Mouse (Mus musculus) hindbrain, embryonic 12.5 days (tissue): ENCODE measurements at regions not wholly inside any gene's neighbourhood (a gene's known extent, or its start where the extent isn't known, plus 50 kb on each side); places are given as distances from the start of the nearest gene placed in this dataset.

Experiments used
- ATAC-seq: fragments of 200-750 bp; cut with Nextera tagmentation; 2 replicates; pipeline ENCODE4 v1.8.0; 2017; ENCODE audit warnings: moderate TSS enrichment; ENCODE audit not compliant: low FRiP score
- H3K27ac ChIP-seq: fragments of 300-500 bp; sonication (generic); 2 replicates; pipeline ENCODE4 v1.5.1; 2016; ENCODE audit warnings: mild to moderate bottlenecking
- H3K27me3 ChIP-seq: fragments of 300-500 bp; sonication (generic); 2 replicates; pipeline ENCODE4 v1.6.1; 2016; ENCODE audit warnings: mild to moderate bottlenecking
- H3K36me3 ChIP-seq: fragments of 300-500 bp; sonication (generic); 2 replicates; pipeline ENCODE4 v1.6.1; 2016; ENCODE audit warnings: mild to moderate bottlenecking
- H3K4me1 ChIP-seq: fragments of 300-500 bp; sonication (generic); 2 replicates; pipeline ENCODE4 v1.6.1; 2016
- H3K4me2 ChIP-seq: fragments of 300-500 bp; sonication (generic); replicated peaks from 2 replicates; pipeline ENCODE4 v1.6.1; 2016; ENCODE audit warnings: mild to moderate bottlenecking
- H3K4me3 ChIP-seq: fragments of 300-500 bp; sonication (generic); 2 replicates; pipeline ENCODE4 v1.5.1; 2016; ENCODE audit warnings: mild to moderate bottlenecking
- H3K9ac ChIP-seq: fragments of 300-500 bp; sonication (generic); 2 replicates; pipeline ENCODE4 v1.6.1; 2016; ENCODE audit warnings: mild to moderate bottlenecking, moderate library complexity
- H3K9me3 ChIP-seq: fragments of 300-500 bp; sonication (generic); replicated peaks from 2 replicates; pipeline ENCODE4 v1.6.1; 2016; ENCODE audit warnings: mild to moderate bottlenecking
- WGBS: fragments of 180-500 bp; shearing (Covaris S2); methylation state at CpG from one replicate; pipeline ENCODE4 v1.1.7; 2016; 5-methylcytosine and 5-hydroxymethylcytosine counted together

DNA sequence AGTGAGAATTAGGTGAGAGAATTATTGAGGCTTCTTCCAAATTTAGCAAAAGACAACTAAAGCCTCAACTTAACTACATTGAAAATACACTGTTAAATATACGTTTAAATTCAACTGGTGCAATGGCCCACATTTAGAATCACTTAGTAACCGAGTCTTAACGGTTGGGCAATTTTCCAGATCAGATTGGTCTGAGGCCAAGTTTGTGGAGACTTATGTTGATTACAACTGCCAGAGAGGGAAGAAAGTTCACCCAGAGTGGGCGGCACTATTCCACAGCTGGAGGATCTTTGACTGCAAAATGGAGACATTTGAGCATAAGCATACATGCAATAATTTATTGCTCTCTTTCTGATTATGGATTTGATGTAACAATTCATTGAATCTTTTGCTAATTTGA is 146.5 kb upstream of the Tprg start:
- WGBS = 88% methylated on average over 4 of the region's 4 CpGs

GRCm38 (mm10) chr16:25147486-25147885 is 139.1 kb upstream of the Tprg start:
- Histone ChIP-seq H3K36me3 (no peaks in the 10 kb centered on the region), H3K4me3 (no peak overlapping the region), H3K27me3 (no peaks in the 10 kb centered on the region), H3K27ac (no peak overlapping the region), H3K9ac (no peak overlapping the region), H3K4me2 (no peak overlapping the region), H3K9me3 (no peaks in the 10 kb centered on the region), H3K4me1 (no peaks in the 10 kb centered on the region)
- 86% methylated on average over 4 of the region's 4 CpGs for WGBS
- ATAC-seq = no peak

More for the DNA sequence above, 146.5 kb upstream of the Tprg start:
- Histone ChIP-seq H3K27me3 (no peaks in the 10 kb centered on the region), H3K4me1 (no peaks in the 10 kb centered on the region), H3K27ac (no peak overlapping the region), H3K9ac (no peak overlapping the region), H3K36me3 (no peaks in the 10 kb centered on the region), H3K4me3 (no peak overlapping the region), H3K9me3 (no peaks in the 10 kb centered on the region), H3K4me2 (no peak overlapping the region)
- ATAC-seq = no peak

DNA sequence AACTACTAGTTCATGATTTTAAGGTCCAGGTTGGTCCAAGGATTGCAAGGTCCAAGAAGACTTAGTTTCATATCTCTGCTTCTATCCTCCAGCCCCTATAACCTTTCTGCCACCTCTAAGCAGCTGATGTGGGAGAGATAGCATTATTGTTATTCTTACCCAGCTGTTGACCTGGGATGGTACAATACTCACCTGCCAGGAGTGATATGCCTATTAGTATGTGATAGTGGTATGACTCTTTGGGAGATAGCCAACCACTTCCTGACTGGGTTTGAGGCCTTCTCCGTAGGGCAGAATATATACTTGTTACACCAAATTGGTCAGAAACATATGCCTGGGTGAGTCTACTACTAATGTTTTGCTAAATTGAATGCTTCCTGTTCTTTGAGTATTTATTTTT is 137.4 kb upstream of the Tprg start:
- H3K4me3 ChIP-seq = no peak overlapping the region
- ATAC-seq = no peak
- no peak overlapping the region for H3K27ac ChIP-seq
- H3K4me1 ChIP-seq = no peaks in the 10 kb centered on the region
- no peaks in the 10 kb centered on the region for H3K36me3 ChIP-seq
- H3K9ac ChIP-seq = no peak overlapping the region
- no peaks in the 10 kb centered on the region for H3K27me3 ChIP-seq
- no peak overlapping the region for H3K4me2 ChIP-seq
- 97% methylated on average over 1 of the region's 1 CpGs for WGBS
- H3K9me3 ChIP-seq = no peaks in the 10 kb centered on the region

GRCm38 (mm10) chr16:25176870-25177269 is 109.7 kb upstream of the Tprg start:
- ATAC-seq = no peak
- no peak overlapping the region for H3K4me2 ChIP-seq
- H3K4me1 ChIP-seq = no peaks in the 10 kb centered on the region
- H3K4me3 ChIP-seq = no peak overlapping the region
- no peaks in the 10 kb centered on the region for H3K9me3 ChIP-seq
- no peaks in the 10 kb centered on the region for H3K27me3 ChIP-seq
- no peak overlapping the region for H3K9ac ChIP-seq
- H3K27ac ChIP-seq = no peak overlapping the region
- H3K36me3 ChIP-seq = no peaks in the 10 kb centered on the region

DNA sequence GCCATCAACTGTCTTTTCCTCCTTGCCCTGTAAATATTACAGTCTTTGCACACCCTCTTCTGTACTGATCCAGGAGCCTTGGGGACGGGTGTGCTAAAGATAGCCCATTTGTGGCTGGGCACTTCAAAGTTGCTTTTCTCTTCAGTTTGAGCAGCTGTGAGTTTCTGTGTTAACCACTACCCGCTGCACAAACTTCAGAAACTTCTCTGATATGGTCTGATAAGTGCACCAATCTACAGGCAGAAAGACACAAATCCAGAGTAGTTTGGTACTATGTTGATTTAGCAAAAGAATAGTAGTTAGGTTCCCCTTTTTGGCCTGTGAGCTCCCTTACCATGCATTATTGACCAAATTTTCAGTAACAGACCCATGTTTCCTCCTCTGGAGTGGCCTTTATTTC is 108.6 kb upstream of the Tprg start:
- Histone ChIP-seq H3K9me3 (no peaks in the 10 kb centered on the region), H3K4me1 (no peaks in the 10 kb centered on the region), H3K4me3 (no peak overlapping the region), H3K27ac (no peak overlapping the region), H3K36me3 (no peaks in the 10 kb centered on the region), H3K4me2 (no peak overlapping the region), H3K9ac (no peak overlapping the region), H3K27me3 (no peaks in the 10 kb centered on the region)
- 85% methylated on average over 2 of the region's 2 CpGs for WGBS
- ATAC-seq = no peak

DNA sequence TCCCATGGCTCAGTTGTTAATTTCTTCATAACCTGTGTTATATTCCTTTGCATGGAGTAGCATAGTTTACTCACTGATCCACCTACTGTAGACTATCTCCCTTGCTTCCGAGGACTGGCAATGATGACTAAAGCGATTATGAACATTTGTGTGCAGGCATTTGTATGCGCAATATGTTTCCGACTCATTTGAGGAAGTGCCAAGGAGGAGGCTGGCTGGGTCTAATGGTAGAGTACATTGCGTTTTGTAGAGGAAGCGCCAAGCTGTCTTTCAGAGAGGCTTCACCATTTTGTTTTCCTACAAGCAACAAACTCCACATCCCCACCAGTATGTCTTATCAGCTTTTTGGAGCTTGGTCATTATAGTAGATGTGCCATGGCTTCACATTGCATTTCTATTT is 104.7 kb upstream of the Tprg start:
- no peak overlapping the region for H3K9ac ChIP-seq
- no peak overlapping the region for H3K27ac ChIP-seq
- no peak overlapping the region for H3K4me2 ChIP-seq
- no peaks in the 10 kb centered on the region for H3K9me3 ChIP-seq
- no peak overlapping the region for H3K4me3 ChIP-seq
- no peaks in the 10 kb centered on the region for H3K36me3 ChIP-seq
- WGBS = 90% methylated on average over 6 of the region's 6 CpGs
- ATAC-seq = no peak
- no peaks in the 10 kb centered on the region for H3K27me3 ChIP-seq
- no peaks in the 10 kb centered on the region for H3K4me1 ChIP-seq

DNA sequence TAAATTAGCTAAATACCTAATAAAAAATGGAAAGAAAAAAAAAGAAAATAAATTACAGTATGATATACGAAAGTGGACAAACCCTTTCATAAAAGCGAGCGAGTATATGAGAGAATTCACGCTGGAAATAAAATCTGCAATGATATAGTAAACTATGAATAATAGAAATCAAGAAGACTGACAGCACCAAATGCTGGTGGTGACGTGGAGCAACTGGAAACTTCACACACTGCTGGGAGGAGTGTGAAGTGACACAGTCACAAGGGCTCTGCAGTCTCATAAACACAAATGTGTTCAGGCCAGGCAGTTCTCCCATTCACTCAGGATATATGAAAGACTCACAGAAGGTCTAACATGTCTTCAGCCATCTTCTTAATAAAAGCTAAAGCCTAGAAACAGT is 89.5 kb upstream of the Tprg start:
- no peaks in the 10 kb centered on the region for H3K4me1 ChIP-seq
- no peak overlapping the region for H3K9ac ChIP-seq
- no peak overlapping the region for H3K4me3 ChIP-seq
- H3K27ac ChIP-seq = no peak overlapping the region
- WGBS = 98% methylated on average over 5 of the region's 5 CpGs
- H3K36me3 ChIP-seq = no peaks in the 10 kb centered on the region
- H3K4me2 ChIP-seq = no peak overlapping the region
- no peaks in the 10 kb centered on the region for H3K9me3 ChIP-seq
- H3K27me3 ChIP-seq = no peaks in the 10 kb centered on the region
- no peak for ATAC-seq

DNA sequence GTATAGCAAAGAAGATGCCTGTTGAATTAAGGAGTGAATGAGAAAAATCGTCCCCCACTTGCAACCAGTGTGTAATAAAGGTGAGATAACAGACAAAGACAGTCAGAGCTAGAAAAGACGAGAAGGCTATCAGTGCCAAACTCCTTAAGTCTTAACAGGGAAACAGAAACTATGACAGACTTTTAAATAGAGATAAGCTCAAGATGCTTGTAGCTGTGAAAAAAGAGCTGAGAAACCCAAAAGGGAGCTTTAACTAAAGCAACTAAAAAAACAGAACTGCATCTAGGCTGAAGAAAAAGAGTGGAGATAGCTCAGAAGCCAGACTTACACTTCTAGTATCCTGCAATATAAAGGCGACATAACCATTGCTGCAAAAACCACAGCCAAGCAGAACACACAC is 87.8 kb upstream of the Tprg start:
- no peak overlapping the region for H3K9ac ChIP-seq
- no peak overlapping the region for H3K27ac ChIP-seq
- 84% methylated on average over 3 of the region's 3 CpGs for WGBS
- H3K4me1 ChIP-seq = no peaks in the 10 kb centered on the region
- no peaks in the 10 kb centered on the region for H3K27me3 ChIP-seq
- no peak for ATAC-seq
- no peak overlapping the region for H3K4me3 ChIP-seq
- H3K36me3 ChIP-seq = no peaks in the 10 kb centered on the region
- no peak overlapping the region for H3K4me2 ChIP-seq
- no peaks in the 10 kb centered on the region for H3K9me3 ChIP-seq

DNA sequence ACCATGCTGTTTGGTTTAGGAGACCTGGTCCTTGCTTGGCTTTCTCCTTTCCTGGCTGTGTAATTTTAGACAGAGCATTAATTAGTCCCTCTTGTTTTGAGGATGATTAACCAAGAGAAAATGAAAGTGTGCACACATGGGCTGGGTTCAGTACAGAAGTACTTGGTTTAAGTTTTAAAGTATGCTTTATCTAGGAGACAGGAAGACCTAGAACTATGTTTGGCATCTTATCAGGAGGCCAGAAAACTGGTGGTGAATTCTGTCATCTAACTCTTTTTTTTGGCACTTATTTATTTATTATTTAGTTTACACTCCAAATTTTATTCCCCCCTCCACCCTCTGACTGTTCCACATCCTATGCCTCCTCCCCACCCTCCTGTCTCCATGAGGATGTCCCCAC is 86.6 kb upstream of the Tprg start:
- Histone ChIP-seq H3K9me3 (no peaks in the 10 kb centered on the region), H3K9ac (no peak overlapping the region), H3K27me3 (no peaks in the 10 kb centered on the region), H3K4me3 (no peak overlapping the region), H3K36me3 (no peaks in the 10 kb centered on the region), H3K4me1 (no peaks in the 10 kb centered on the region), H3K27ac (no peak overlapping the region), H3K4me2 (no peak overlapping the region)
- ATAC-seq = no peak

DNA sequence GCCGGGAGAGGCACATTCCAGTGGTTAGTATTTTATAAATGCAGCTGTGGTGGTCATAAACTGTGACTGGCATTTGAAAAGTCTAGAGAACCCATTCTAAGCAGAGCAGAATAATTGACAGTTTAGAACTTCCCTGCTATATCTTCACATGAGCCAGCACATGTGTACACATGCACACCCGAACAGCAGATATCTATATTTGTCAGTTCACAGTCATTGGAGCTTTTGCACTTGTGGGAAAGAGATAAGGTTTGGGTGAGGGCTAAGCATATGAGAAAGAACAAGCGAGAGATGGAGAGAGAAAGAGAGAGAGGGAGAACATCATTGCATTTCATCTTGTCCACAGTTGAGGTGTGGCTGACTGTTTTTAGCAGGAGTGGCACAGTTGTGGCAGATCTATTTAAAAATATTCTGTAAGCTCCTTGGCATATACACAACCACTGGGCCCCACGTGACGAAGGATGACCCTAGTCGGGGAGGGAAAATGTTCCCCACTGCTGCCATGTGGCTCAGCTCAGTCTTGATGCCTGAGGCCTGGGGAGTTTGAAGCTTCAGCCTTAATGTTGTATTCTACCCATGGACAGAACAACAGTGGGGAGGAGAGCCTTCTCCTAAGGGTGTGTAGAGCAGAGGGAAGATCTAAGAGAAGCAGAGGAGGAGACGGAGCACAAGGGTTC is 85.4 kb upstream of the Tprg start:
- Histone ChIP-seq H3K4me2 (no peak overlapping the region), H3K36me3 (no peaks in the 10 kb centered on the region), H3K27me3 (no peaks in the 10 kb centered on the region), H3K9me3 (no peaks in the 10 kb centered on the region), H3K27ac (no peak overlapping the region), H3K4me1 (no peaks in the 10 kb centered on the region), H3K9ac (no peak overlapping the region), H3K4me3 (no peak overlapping the region)
- no peak for ATAC-seq
- WGBS = 86% methylated on average over 7 of the region's 7 CpGs

- Histone ChIP-seq H3K27me3 (no peaks in the 10 kb centered on the region), H3K4me3 (no peak overlapping the region), H3K27ac (no peak overlapping the region), H3K36me3 (no peaks in the 10 kb centered on the region), H3K9me3 (no peaks in the 10 kb centered on the region), H3K4me2 (no peak overlapping the region), H3K4me1 (no peaks in the 10 kb centered on the region), H3K9ac (no peak overlapping the region)
- no peak for ATAC-seq
- WGBS = 61% methylated on average over 2 of the region's 2 CpGs
Observed at GRCm38 (mm10) chr16:25213250-25213649, 73.4 kb upstream of the Tprg start.

- WGBS = 85% methylated on average over 6 of the region's 6 CpGs
- no peak overlapping the region for H3K4me2 ChIP-seq
- no peaks in the 10 kb centered on the region for H3K4me1 ChIP-seq
- no peak overlapping the region for H3K4me3 ChIP-seq
- no peaks in the 10 kb centered on the region for H3K9me3 ChIP-seq
- H3K27me3 ChIP-seq = no peaks in the 10 kb centered on the region
- H3K36me3 ChIP-seq = no peaks in the 10 kb centered on the region
- no peak overlapping the region for H3K27ac ChIP-seq
- ATAC-seq = no peak
- H3K9ac ChIP-seq = no peak overlapping the region
Observed at GRCm38 (mm10) chr16:25220552-25220951, 66.1 kb upstream of the Tprg start.

DNA sequence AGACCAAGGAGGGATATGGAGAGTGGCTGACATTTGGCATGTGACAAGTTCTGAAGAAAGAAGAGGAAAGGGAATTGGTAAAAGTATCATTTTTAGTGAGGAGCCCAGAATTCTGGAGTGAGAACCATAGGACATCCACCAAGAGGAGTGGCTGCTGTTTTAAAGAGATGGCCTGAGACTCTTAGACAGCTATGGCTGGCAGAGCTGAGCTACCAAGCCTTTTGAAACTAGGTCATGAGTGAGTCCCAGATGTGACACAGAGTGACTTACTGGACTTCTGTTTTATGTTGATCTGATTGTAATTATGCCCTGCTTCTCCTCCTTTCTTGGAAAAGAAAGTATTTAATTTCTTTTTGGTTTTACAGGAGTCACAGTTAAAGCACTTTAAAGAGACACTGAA is 61.8 kb upstream of the Tprg start:
- Histone ChIP-seq H3K4me3 (no peak overlapping the region), H3K36me3 (no peaks in the 10 kb centered on the region), H3K9ac (no peak overlapping the region), H3K27me3 (no peaks in the 10 kb centered on the region), H3K27ac (no peak overlapping the region), H3K4me2 (no peak overlapping the region), H3K4me1 (no peaks in the 10 kb centered on the region), H3K9me3 (no peaks in the 10 kb centered on the region)
- no peak for ATAC-seq
